In the genomic region with DNA sequence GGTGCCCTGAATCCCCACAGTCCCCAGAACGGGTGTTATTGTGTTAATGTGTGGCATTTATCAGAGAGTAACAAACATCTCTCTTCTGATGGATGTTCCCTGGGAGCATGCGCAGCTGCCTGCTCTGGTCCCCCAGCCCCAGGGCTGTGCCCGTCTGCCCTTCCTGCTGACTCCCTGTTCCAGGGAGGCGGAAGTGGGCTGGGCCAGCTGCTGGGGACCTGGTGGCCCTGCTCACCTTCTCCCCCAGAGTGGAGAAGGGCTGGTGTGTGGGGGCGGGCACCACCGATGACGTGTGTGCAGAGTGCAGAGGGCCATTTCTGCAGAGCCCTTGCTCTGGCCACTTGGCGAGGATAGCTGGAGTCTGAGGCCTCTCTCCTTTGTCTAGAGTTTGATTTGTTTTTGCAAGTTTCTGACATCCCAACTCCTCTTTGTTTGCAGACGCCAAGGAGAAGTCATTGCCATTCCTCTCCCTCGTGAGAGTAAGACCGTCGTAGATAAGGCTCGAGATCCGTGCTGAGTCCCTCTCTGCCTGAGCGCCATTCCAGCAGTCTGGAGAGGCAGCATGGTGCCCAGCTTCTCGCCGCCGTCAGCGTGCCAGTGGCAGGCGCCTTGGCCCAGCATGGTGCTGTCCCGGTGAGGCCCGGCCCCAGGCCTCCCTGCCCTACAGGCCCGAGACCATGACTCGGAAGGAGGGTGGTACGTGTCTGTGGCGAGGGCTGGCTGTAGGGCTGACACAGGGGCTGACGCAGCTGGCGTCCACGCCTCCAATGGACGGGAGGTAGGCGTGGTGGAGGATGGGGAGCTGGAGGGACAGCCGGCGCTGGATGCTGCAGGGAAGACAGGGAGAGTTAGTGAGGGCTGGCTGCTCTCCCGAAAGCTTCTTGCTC, we compare ENCODE assay signal across 9 mouse cellular contexts. TPM values are rescaled to one million over a fixed set of nuclear protein-coding genes. Genes with fewer than 3 reads are reported as not detected.
DNase-seq lines count a peak whose midpoint lies in the region; ATAC-seq and TF ChIP-seq lines count a peak whose summit lies in the region.
"Had no signal": no experiment of that assay in that cellular context is flagged by ENCODE, and none has a peak within 500 bp of the region (broad histone marks: within the 10 kb centered on the region; RNA-seq: fewer than 3 reads in every experiment).

No protein-coding gene starts in this region.

- H3K27me3 ChIP-seq in ES-Bruce4 (ENCODE audit: control insufficient read depth, insufficient read depth, low read length, poor library complexity, severe bottlenecking) = no peaks in the 10 kb centered on the region
- H3K27me3 ChIP-seq in forebrain, embryonic 13.5 days = 0 out of 2 replicates have a peak, but pooled peaks cover 3% of the 10 kb centered on the region
- H3K27me3 ChIP-seq in limb, embryonic 11.5 days (ENCODE audit: control insufficient read depth, insufficient read depth, low read length) = no peaks in the 10 kb centered on the region
- H3K27me3 ChIP-seq in small intestine, adult 2 months (ENCODE audit: control insufficient read depth, insufficient read depth, low read length) = no peaks in the 10 kb centered on the region

- intact Hi-C loops in heart, postnatal 14 days (cut with DNase I) = no loop called here

- no peak for TF ChIP-seq CTCF in ES-Bruce4 (IDR thresholded peaks at IDR 0.05; ENCODE audit: low read depth, low read length)
- no peak for TF ChIP-seq CTCF in small intestine, adult 2 months (IDR thresholded peaks at IDR 0.05; ENCODE audit: extremely low read depth, insufficient read length, insufficient replicate concordance, low read depth, low read length)

- peak overlapping the region; percentile 57 for H3K9ac ChIP-seq in ES-Bruce4 (ENCODE audit: low read depth, poor library complexity, severe bottlenecking)
- peak overlapping the region; percentile 63 for H3K9ac ChIP-seq in forebrain, embryonic 13.5 days
- H3K9ac ChIP-seq in limb, embryonic 11.5 days (ENCODE audit: low read length) = peak overlapping the region; percentile 71

- peak; percentile 53; the same call in 1 of the 2 replicates for TF ChIP-seq EP300 in ES-Bruce4 (IDR thresholded peaks at IDR 0.05; ENCODE audit: insufficient read depth, low read depth, low read length)

- H3K4me3 ChIP-seq in ES-Bruce4 (ENCODE audit: low read depth, low read length) = peak overlapping the region; percentile 74
- H3K4me3 ChIP-seq in forebrain, embryonic 13.5 days = peak overlapping the region; percentile 40
- H3K4me3 ChIP-seq in limb, embryonic 11.5 days (ENCODE audit: low read depth, low read length) = peak overlapping the region; percentile 36
- peak overlapping the region; percentile 31 for H3K4me3 ChIP-seq in small intestine, adult 2 months (ENCODE audit: low read depth, low read length)

- no peaks in the 10 kb centered on the region for H3K36me3 ChIP-seq in ES-Bruce4 (ENCODE audit: control insufficient read depth, insufficient read depth, low read length, poor library complexity, severe bottlenecking)
- no peaks in the 10 kb centered on the region for H3K36me3 ChIP-seq in forebrain, embryonic 13.5 days (ENCODE audit: poor library complexity, severe bottlenecking)
- no peaks in the 10 kb centered on the region for H3K36me3 ChIP-seq in limb, embryonic 11.5 days (ENCODE audit: control insufficient read depth, insufficient read depth, low read length)
- H3K36me3 ChIP-seq in small intestine, adult 2 months (ENCODE audit: control insufficient read depth, insufficient read depth, low read length) = no peaks in the 10 kb centered on the region

- peak; percentile 85 to 88 for DNase-seq in adrenal gland, adult (ENCODE audit: inconsistent age in 2 of 2, low spot score in 1 of 2)
- DNase-seq in heart, postnatal 14 days = peak; percentile 67 to 73
- DNase-seq in limb, embryonic 11.5 days (ENCODE audit: low spot score) = peak; percentile 81
- DNase-seq in spleen, postnatal 36 days (ENCODE audit: low spot score in 2 of 2) = no peak

- peak; percentile 86 for ATAC-seq in forebrain, embryonic 13.5 days
- ATAC-seq in limb, embryonic 11.5 days (ENCODE audit: insufficient number of reproducible peaks, low FRiP score, low TSS enrichment, low read depth) = peak; percentile 84
- peak; percentile 57 for ATAC-seq in megakaryocyte-erythroid progenitor cell, adult 5-6 weeks (replicated peaks; ENCODE audit: low FRiP score, low TSS enrichment, poor library complexity, severe bottlenecking)

- TF ChIP-seq POLR2A in ES-Bruce4 (IDR thresholded peaks at IDR 0.05; ENCODE audit: insufficient read depth, low read length) = peak; percentile 22
- TF ChIP-seq POLR2A in small intestine, adult 2 months (IDR thresholded peaks at IDR 0.05; ENCODE audit: low read depth, low read length) = no peak

- peak overlapping the region; percentile 69 for H3K4me2 ChIP-seq in forebrain, embryonic 13.5 days
- peak overlapping the region; percentile 74 for H3K4me2 ChIP-seq in limb, embryonic 11.5 days (ENCODE audit: low read depth, severe bottlenecking)

- H3K27ac ChIP-seq in ES-Bruce4 (ENCODE audit: insufficient read depth, low read length) = peak overlapping the region; percentile 94
- peak overlapping the region; percentile 60 for H3K27ac ChIP-seq in forebrain, embryonic 13.5 days
- peak overlapping the region; percentile 89 for H3K27ac ChIP-seq in limb, embryonic 11.5 days (replicated peaks; ENCODE audit: low read depth, low read length)
- H3K27ac ChIP-seq in small intestine, adult 2 months (ENCODE audit: insufficient read depth, low read depth, low read length) = no peak overlapping the region
- H3K27ac ChIP-seq: macrophage had no signal

- 4% methylated on average over 34 of the region's 34 CpGs for WGBS in forebrain, embryonic 13.5 days
- WGBS in limb, embryonic 11.5 days = 1% methylated on average over 34 of the region's 34 CpGs
- WGBS in small intestine, adult 2 months = 11% methylated on average over 34 of the region's 34 CpGs

- no peaks in the 10 kb centered on the region for H3K9me3 ChIP-seq in ES-Bruce4 (replicated peaks; ENCODE audit: control insufficient read depth, insufficient read depth, low read length, poor library complexity, severe bottlenecking)
- no peaks in the 10 kb centered on the region for H3K9me3 ChIP-seq in forebrain, embryonic 13.5 days (replicated peaks)
- no peaks in the 10 kb centered on the region for H3K9me3 ChIP-seq in limb, embryonic 11.5 days (ENCODE audit: control insufficient read depth, low read length)

- peaks cover 10% of the 10 kb centered on the region for H3K4me1 ChIP-seq in ES-Bruce4 (ENCODE audit: control insufficient read depth, insufficient read depth, low read length)
- H3K4me1 ChIP-seq in forebrain, embryonic 13.5 days = peaks cover 9% of the 10 kb centered on the region; the same call in 1 of the 2 replicates
- H3K4me1 ChIP-seq in limb, embryonic 11.5 days (ENCODE audit: control insufficient read depth, insufficient read depth, low read length) = peaks cover 12% of the 10 kb centered on the region; the same call in 1 of the 2 replicates
- H3K4me1 ChIP-seq in small intestine, adult 2 months (ENCODE audit: control insufficient read depth, insufficient read depth, insufficient read length, low read length) = peaks cover 8% of the 10 kb centered on the region

RNA-seq across cellular contexts. Expression of a gene that starts 14.4 kb away (rescaled TPM):
- 7.7 TPM in 2 replicates for polyA plus RNA-seq in ES-Bruce4 (2011; ENCODE audit: insufficient read depth, insufficient read length, low read depth, missing spikeins)
- 0.50 and 0.74 TPM in 2 replicates for polyA plus RNA-seq in forebrain, embryonic 13.5 days (2015; fragmentation: Nextera tagmentation; extraction: Ambion mirVana)
- total RNA-seq in heart, postnatal 14 days (2021) = 1 to 10 TPM; 1.4 to 1.6 TPM
- 0.96 and 1.7 TPM in 2 replicates for polyA plus RNA-seq in limb, embryonic 11.5 days (2014; fragmentation: Nextera tagmentation; extraction: Ambion mirVana)
- total RNA-seq in megakaryocyte-erythroid progenitor cell, adult 5-6 weeks (2014; fragmentation: Nextera tagmentation) = 0.26 and 0.64 TPM in 2 replicates
- total RNA-seq in megakaryocyte-erythroid progenitor cell, adult 5-6 weeks (2017) = 0.80 and 0.88 TPM in 2 replicates
- 3.7 and 6.8 TPM in 2 replicates for polyA plus RNA-seq in small intestine, adult 2 months (2012; rRNA removed)

Comparison
In these comparisons a context has a peak if more than half of its experiments do, and no peak if none do; other contexts are left out.
1. DNase-seq: peak in adrenal gland, adult (2 of 2), heart, postnatal 14 days (2 of 2) and limb, embryonic 11.5 days (single experiment); none in spleen, postnatal 36 days (0 of 2).
2. Peak in every context shown above with its lines, with median percentiles within 50 percentile points of each other: H3K4me3 ChIP-seq, H3K9ac ChIP-seq and ATAC-seq.